Mouse (Mus musculus) MEL (cell line): Measurements from ENCODE around the gene Smo. TPM values are rescaled to one million over a fixed set of nuclear protein-coding genes. Genes with fewer than 3 reads are reported as not detected.

Experiments used
- DNase-seq: peaks from one replicate; pipeline ENCODE4 v3.0.0; 2011; ENCODE audit warnings: low read depth, low spot score
- H3K27ac ChIP-seq: 2 replicates; pipeline ENCODE4 v1.5.1; 2012; ENCODE audit warnings: low read depth, mild to moderate bottlenecking, control low read depth, low read length, moderate library complexity; ENCODE audit not compliant: control insufficient read depth
- H3K27me3 ChIP-seq, 2 experiments: fragments of 150-350 bp in 1 of 2; sonication (generic) in 1 of 2; 2 replicates each; pipeline ENCODE4 v1.6.1; 2012; ENCODE audit warnings: low read length in 2 of 2, mild to moderate bottlenecking in 2 of 2, improper control_type of control experiment in 1 of 2, moderate library complexity in 1 of 2; ENCODE audit not compliant: insufficient read depth in 2 of 2, control insufficient read depth in 1 of 2
- H3K36me3 ChIP-seq, 2 experiments: 2 replicates each; pipeline ENCODE4 v1.6.1; 2012 to 2014; ENCODE audit warnings: low read length in 2 of 2, improper control_type of control experiment in 1 of 2, inconsistent platforms in 1 of 2, mild to moderate bottlenecking in 1 of 2; ENCODE audit not compliant: insufficient read depth in 2 of 2, control insufficient read depth in 1 of 2
- H3K4me1 ChIP-seq, 2 experiments: fragments of 150-350 bp in 1 of 2; sonication (generic) in 1 of 2; 2 replicates each; pipeline ENCODE4 v1.6.1; 2012; ENCODE audit warnings: low read length in 2 of 2, improper control_type of control experiment in 1 of 2, mild to moderate bottlenecking in 1 of 2; ENCODE audit not compliant: insufficient read depth in 2 of 2, control insufficient read depth in 1 of 2
- H3K4me3 ChIP-seq, 2 experiments: fragments of 150-350 bp in 1 of 2; sonication (generic) in 1 of 2; 2 replicates each; pipeline ENCODE4 v1.5.1; 2012; ENCODE audit warnings: low read depth in 2 of 2, low read length in 2 of 2, mild to moderate bottlenecking in 2 of 2, moderate library complexity in 2 of 2, control low read depth in 1 of 2, improper control_type of control experiment in 1 of 2; ENCODE audit not compliant: control insufficient read depth in 1 of 2, insufficient read depth in 1 of 2
- H3K79me2 ChIP-seq: 2 replicates; pipeline ENCODE4 v1.6.1; 2012; ENCODE audit warnings: mild to moderate bottlenecking, low read length, moderate library complexity; ENCODE audit not compliant: control insufficient read depth, poor library complexity, insufficient read depth
- H3K9ac ChIP-seq: 2 replicates; pipeline ENCODE4 v1.6.1; 2012; ENCODE audit warnings: low read depth, mild to moderate bottlenecking, control low read depth, low read length, moderate library complexity; ENCODE audit not compliant: control insufficient read depth, poor library complexity, severe bottlenecking
- H3K9me3 ChIP-seq: fragments of 150-350 bp; sonication (generic); replicated peaks from 2 replicates; pipeline ENCODE4 v1.6.1; 2012; ENCODE audit warnings: mild to moderate bottlenecking, low read length, improper control_type of control experiment, moderate library complexity; ENCODE audit not compliant: insufficient read depth
- CTCF ChIP-seq, 3 experiments: IDR thresholded peaks in 2 of 3; conservative IDR thresholded peaks in 1 of 3; 2 replicates each; pipeline ENCODE4 v1.5.1; 2011 to 2012; ENCODE audit warnings: low read length in 3 of 3, low read depth in 2 of 3, mild to moderate bottlenecking in 2 of 3, improper control_type of control experiment in 1 of 3, inconsistent platforms in 1 of 3, mixed read lengths in 1 of 3, moderate library complexity in 1 of 3; ENCODE audit not compliant: control insufficient read depth in 1 of 3, insufficient read depth in 1 of 3, poor library complexity in 1 of 3, severe bottlenecking in 1 of 3
- ELF1 ChIP-seq: IDR thresholded peaks from 2 replicates; pipeline ENCODE4 v1.6.1; 2014; ENCODE audit warnings: low read depth, mild to moderate bottlenecking, inconsistent platforms, low read length, improper control_type of control experiment, moderate library complexity
- GATA1 ChIP-seq: IDR thresholded peaks from 2 replicates; pipeline ENCODE4 v1.6.1; 2011; ENCODE audit warnings: low read depth, low read length, improper control_type of control experiment
- NELFE ChIP-seq: IDR thresholded peaks from 2 replicates; pipeline ENCODE4 v1.6.1; 2011; ENCODE audit warnings: low read depth, low read length, improper control_type of control experiment
- POLR2AphosphoS2 ChIP-seq: IDR thresholded peaks from 2 replicates; pipeline ENCODE4 v1.6.1; 2011; ENCODE audit warnings: low read length, improper control_type of control experiment
- RCOR1 ChIP-seq: IDR thresholded peaks from 2 replicates; pipeline ENCODE4 v1.6.1; 2012; ENCODE audit warnings: low read depth, mild to moderate bottlenecking, inconsistent platforms, low read length, improper control_type of control experiment
- SMC3 ChIP-seq: IDR thresholded peaks from 2 replicates; pipeline ENCODE4 v1.6.1; 2011; ENCODE audit warnings: low read depth, low read length, improper control_type of control experiment
- UBTF ChIP-seq: IDR thresholded peaks from 2 replicates; pipeline ENCODE4 v1.6.1; 2012; ENCODE audit warnings: low read depth, mild to moderate bottlenecking, inconsistent platforms, low read length, improper control_type of control experiment, moderate library complexity, borderline replicate concordance; ENCODE audit not compliant: insufficient read depth
- USF1 ChIP-seq: IDR thresholded peaks from 2 replicates; pipeline ENCODE4 v1.6.1; 2014; ENCODE audit warnings: low read depth, mild to moderate bottlenecking, inconsistent platforms, low read length, improper control_type of control experiment, moderate library complexity
- ZMIZ1 ChIP-seq: IDR thresholded peaks from 2 replicates; pipeline ENCODE4 v1.6.1; 2012; ENCODE audit warnings: low read depth, mild to moderate bottlenecking, inconsistent platforms, low read length, improper control_type of control experiment, moderate library complexity
- polyA plus RNA-seq, 2 experiments: library from polyadenylated mRNA; stranded (reverse) in 1 of 2; unstranded in 1 of 2; fragments of >175 nt in 1 of 2; fragments of >200 nt in 1 of 2; gene quantifications; 2 replicates each; pipeline versions ENCODE4 v1.2.1 to v1.2.4; 2012; ENCODE audit warnings: low replicate concordance in 2 of 2, low read depth in 1 of 2; ENCODE audit not compliant: insufficient read length in 2 of 2, insufficient read depth in 1 of 2, missing spikeins in 1 of 2
- total RNA-seq: library from RNA; depleted of rRNA; stranded (reverse); fragments of 300-350 nt; gene quantifications from 2 replicates; pipeline ENCODE4 v1.2.3, GENCODE M21; 2012

The Smo gene
- total and polyA plus RNA-seq, 3 experiments: 62.6 to 83.7 TPM; not detected in 1

DNA sequence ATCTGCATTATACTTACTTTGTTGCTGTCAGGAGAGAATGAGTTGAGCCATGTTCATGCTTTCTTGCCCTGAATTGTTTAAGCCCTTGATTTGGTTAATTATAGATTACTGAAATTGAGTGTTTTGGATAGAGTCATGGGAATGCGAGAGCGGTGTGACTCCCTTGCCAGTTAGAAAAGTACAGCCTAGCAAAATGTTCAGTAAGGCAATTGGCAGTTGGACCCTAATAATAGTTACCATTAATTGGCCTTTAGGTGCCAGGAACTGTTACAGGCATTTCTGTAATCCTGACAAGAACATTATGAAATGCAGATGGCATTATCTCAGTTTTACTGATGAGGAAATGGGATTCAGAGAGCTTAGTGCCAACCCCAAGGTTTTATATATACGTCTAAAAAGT lies 36.9 kb downstream of the Smo start:
- Histone ChIP-seq H3K4me1 (peaks cover 23 to 26% of the 10 kb centered on the region in 2 experiments), H3K79me2 (peaks cover 23% of the 10 kb centered on the region), H3K9me3 (no peaks in the 10 kb centered on the region), H3K9ac (no peak overlapping the region), H3K27me3 (no peaks in the 10 kb centered on the region), H3K36me3 (peaks cover 0 to 39% of the 10 kb centered on the region in 2 experiments; a peak in 2 of 4 replicates), H3K27ac (no peak overlapping the region), H3K4me3 (no peak overlapping the region)
- no peak for TF ChIP-seq POLR2AphosphoS2
- DNase-seq: no peak

DNA sequence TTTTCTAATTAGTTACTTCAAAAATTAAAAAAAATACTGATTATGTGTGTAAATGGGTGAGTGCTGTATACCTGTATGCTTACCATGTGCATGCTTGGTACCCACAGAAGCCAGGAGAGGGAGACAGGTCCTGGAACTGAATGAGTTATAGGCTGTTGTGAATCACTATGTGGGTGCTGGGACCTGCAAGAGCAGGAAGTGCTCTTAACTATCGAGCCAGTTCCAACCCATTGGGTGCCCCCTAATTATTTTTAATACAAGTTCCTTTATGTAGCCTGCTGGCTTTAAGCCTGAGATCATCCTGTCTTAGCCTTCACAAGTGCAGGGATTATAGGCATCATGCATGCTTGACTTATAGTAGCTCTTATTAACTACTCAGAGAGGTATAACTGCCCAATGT lies 38.9 kb downstream of the Smo start:
- Histone ChIP-seq H3K79me2 (peaks cover 16% of the 10 kb centered on the region), H3K4me3 (no peak overlapping the region), H3K4me1 (peaks cover 23 to 28% of the 10 kb centered on the region in 2 experiments), H3K27me3 (no peaks in the 10 kb centered on the region), H3K27ac (no peak overlapping the region), H3K36me3 (peaks cover 0 to 44% of the 10 kb centered on the region in 2 experiments; a peak in 2 of 4 replicates), H3K9ac (no peak overlapping the region), H3K9me3 (no peaks in the 10 kb centered on the region)
- TF ChIP-seq CTCF (IDR thresholded peaks at IDR 0.05 in 2 of 3, conservative IDR thresholded peaks at IDR 0.05 in 1 of 3; ENCODE audit: control insufficient read depth in 1 of 3, insufficient read depth in 1 of 3, low read depth in 2 of 3, low read length in 3 of 3, poor library complexity in 1 of 3, severe bottlenecking in 1 of 3) (peak in 1 of 3 experiments; percentile 13; a peak in 1 of 6 replicates), NELFE (no peak), SMC3 (0 out of 2 replicates have a peak, but pooled peaks have one; percentile 3), ELF1 (peak; percentile 19; the same call in 1 of the 2 replicates)
- DNase-seq: peak; percentile 58

DNA sequence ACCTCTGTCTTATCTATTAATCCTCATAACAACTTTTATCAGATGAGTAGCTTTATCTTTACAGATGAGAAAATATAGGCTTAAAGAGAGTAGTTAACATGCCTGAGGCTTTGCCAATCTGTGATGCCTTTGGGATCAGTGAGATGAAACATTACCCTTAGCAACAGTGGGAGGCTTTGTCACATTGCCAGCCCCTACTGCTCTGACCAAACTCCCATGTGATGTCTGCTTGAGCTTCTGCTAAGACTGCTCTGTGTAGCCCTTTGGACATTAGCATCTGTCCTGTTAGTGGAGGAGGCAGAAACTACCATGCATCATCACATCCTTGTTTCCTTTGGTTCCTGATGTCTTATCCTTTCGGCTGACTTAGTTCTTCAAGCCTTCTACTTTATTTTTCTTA lies 40.3 kb downstream of the Smo start:
- H3K27ac ChIP-seq: 0 out of 2 replicates have a peak overlapping the region, but pooled peaks have one; percentile 10
- 0 out of 4 replicates have a peak overlapping the region, but pooled peaks of 1 of the 2 experiments have one; percentile 42 for H3K4me3 ChIP-seq
- no peaks in the 10 kb centered on the region for H3K27me3 ChIP-seq
- H3K9me3 ChIP-seq: no peaks in the 10 kb centered on the region
- H3K4me1 ChIP-seq: peaks cover 25 to 34% of the 10 kb centered on the region in 2 experiments
- H3K36me3 ChIP-seq: peaks cover 0 to 47% of the 10 kb centered on the region in 2 experiments; a peak in 2 of 4 replicates
- H3K79me2 ChIP-seq: peaks cover 14% of the 10 kb centered on the region
- H3K9ac ChIP-seq: no peak overlapping the region
- peak; percentile 57 for DNase-seq
- no peak for TF ChIP-seq ZMIZ1
- TF ChIP-seq RCOR1: 0 out of 2 replicates have a peak, but pooled peaks have one; percentile 10
- peak; percentile 18; the same call in 1 of the 2 replicates for TF ChIP-seq GATA1
- no peak for TF ChIP-seq USF1
- TF ChIP-seq UBTF: 0 out of 2 replicates have a peak, but pooled peaks have one; percentile 44
